Mouse (Mus musculus): ENCODE results near the gene Ccnk. TPM values are rescaled to one million over a fixed set of nuclear protein-coding genes. Genes with fewer than 3 reads are reported as not detected.
A peak's percentile ranks its signal among the peaks of the same experiment; 100 is the strongest.

The Ccnk gene
- polyA plus RNA-seq, 1 experiment from 2014 or later = 10.6 TPM

GRCm38 (mm10) chr12:108215090-108215489 is 35.7 kb downstream of the Ccnk start:
- H3K9me3 ChIP-seq (ENCODE audit: control insufficient read depth, low read length) = no peaks in the 10 kb centered on the region
- 66% methylated on average over 8 of the region's 8 CpGs for WGBS
- H3K9ac ChIP-seq (ENCODE audit: low read depth, low read length) = no peak overlapping the region
- peaks cover 30% of the 10 kb centered on the region for H3K4me1 ChIP-seq (replicated peaks; ENCODE audit: control insufficient read depth, insufficient read depth, low read length)
- no peak overlapping the region for H3K27ac ChIP-seq (ENCODE audit: low read depth, low read length)
- ATAC-seq (ENCODE audit: low FRiP score) = no peak
- H3K4me3 ChIP-seq (ENCODE audit: low read depth, low read length) = no peak overlapping the region
- no peak overlapping the region for H3K4me2 ChIP-seq (replicated peaks; ENCODE audit: low read depth, low read length)
- H3K27me3 ChIP-seq (ENCODE audit: control insufficient read depth, insufficient read depth, low read length) = no peaks in the 10 kb centered on the region
- no peaks in the 10 kb centered on the region for H3K36me3 ChIP-seq (ENCODE audit: control insufficient read depth, insufficient read depth, low read length)
- DNase-seq (ENCODE audit: low spot score) = no peak

- no peaks in the 10 kb centered on the region for H3K27me3 ChIP-seq (ENCODE audit: control insufficient read depth, insufficient read depth, low read length)
- no peak overlapping the region for H3K4me3 ChIP-seq (ENCODE audit: low read depth, low read length)
- H3K4me2 ChIP-seq (replicated peaks; ENCODE audit: low read depth, low read length) = no peak overlapping the region
- H3K27ac ChIP-seq (ENCODE audit: low read depth, low read length) = peak overlapping the region; percentile 73
- 68% methylated on average over 11 of the region's 11 CpGs for WGBS
- H3K36me3 ChIP-seq (ENCODE audit: control insufficient read depth, insufficient read depth, low read length) = no peaks in the 10 kb centered on the region
- no peaks in the 10 kb centered on the region for H3K9me3 ChIP-seq (ENCODE audit: control insufficient read depth, low read length)
- ATAC-seq (ENCODE audit: low FRiP score) = peak; percentile 8; the same call in 1 of the 2 replicates
- H3K4me1 ChIP-seq (replicated peaks; ENCODE audit: control insufficient read depth, insufficient read depth, low read length) = peaks cover 39% of the 10 kb centered on the region
- H3K9ac ChIP-seq (ENCODE audit: low read depth, low read length) = peak overlapping the region; percentile 31; the same call in 1 of the 2 replicates
- DNase-seq (ENCODE audit: low spot score) = peak; percentile 47
Measured at GRCm38 (mm10) chr12:108216611-108217370, 37.4 kb downstream of the Ccnk start.

GRCm38 (mm10) chr12:108217572-108217971 is 38.2 kb downstream of the Ccnk start:
- Histone ChIP-seq H3K27ac (ENCODE audit: low read depth, low read length) (peak overlapping the region; percentile 73), H3K4me1 (replicated peaks; ENCODE audit: control insufficient read depth, insufficient read depth, low read length) (peaks cover 39% of the 10 kb centered on the region), H3K4me3 (ENCODE audit: low read depth, low read length) (no peak overlapping the region), H3K9me3 (ENCODE audit: control insufficient read depth, low read length) (no peaks in the 10 kb centered on the region), H3K4me2 (replicated peaks; ENCODE audit: low read depth, low read length) (no peak overlapping the region), H3K27me3 (ENCODE audit: control insufficient read depth, insufficient read depth, low read length) (no peaks in the 10 kb centered on the region), H3K9ac (ENCODE audit: low read depth, low read length) (no peak overlapping the region), H3K36me3 (ENCODE audit: control insufficient read depth, insufficient read depth, low read length) (no peaks in the 10 kb centered on the region)
- 64% methylated on average over 5 of the region's 5 CpGs for WGBS
- DNase-seq (ENCODE audit: low spot score) (peak; percentile 60), ATAC-seq (ENCODE audit: low FRiP score) (peak; percentile 0; the same call in 1 of the 2 replicates)

GRCm38 (mm10) chr12:108219163-108219562 is 39.8 kb downstream of the Ccnk start:
- H3K4me3 ChIP-seq (ENCODE audit: low read depth, low read length) = no peak overlapping the region
- peak overlapping the region; percentile 34 for H3K9ac ChIP-seq (ENCODE audit: low read depth, low read length)
- no peaks in the 10 kb centered on the region for H3K27me3 ChIP-seq (ENCODE audit: control insufficient read depth, insufficient read depth, low read length)
- DNase-seq (ENCODE audit: low spot score) (no peak), ATAC-seq (ENCODE audit: low FRiP score) (no peak)
- no peak overlapping the region for H3K4me2 ChIP-seq (replicated peaks; ENCODE audit: low read depth, low read length)
- 62% methylated on average over 15 of the region's 15 CpGs for WGBS
- no peaks in the 10 kb centered on the region for H3K36me3 ChIP-seq (ENCODE audit: control insufficient read depth, insufficient read depth, low read length)
- no peaks in the 10 kb centered on the region for H3K9me3 ChIP-seq (ENCODE audit: control insufficient read depth, low read length)
- peaks cover 29% of the 10 kb centered on the region for H3K4me1 ChIP-seq (replicated peaks; ENCODE audit: control insufficient read depth, insufficient read depth, low read length)
- peak overlapping the region; percentile 68 for H3K27ac ChIP-seq (ENCODE audit: low read depth, low read length)

- WGBS = 74% methylated on average over 17 of the region's 21 CpGs
- Histone ChIP-seq H3K36me3 (ENCODE audit: control insufficient read depth, insufficient read depth, low read length) (no peaks in the 10 kb centered on the region), H3K9me3 (ENCODE audit: control insufficient read depth, low read length) (no peaks in the 10 kb centered on the region), H3K4me3 (ENCODE audit: low read depth, low read length) (no peak overlapping the region), H3K4me1 (replicated peaks; ENCODE audit: control insufficient read depth, insufficient read depth, low read length) (peaks cover 27% of the 10 kb centered on the region), H3K27me3 (ENCODE audit: control insufficient read depth, insufficient read depth, low read length) (no peaks in the 10 kb centered on the region), H3K9ac (ENCODE audit: low read depth, low read length) (no peak overlapping the region), H3K27ac (ENCODE audit: low read depth, low read length) (peak overlapping the region; percentile 68), H3K4me2 (replicated peaks; ENCODE audit: low read depth, low read length) (no peak overlapping the region)
- ATAC-seq (ENCODE audit: low FRiP score) = no peak
- no peak for DNase-seq (ENCODE audit: low spot score)
Measured at GRCm38 (mm10) chr12:108219825-108220616, 40.6 kb downstream of the Ccnk start.

GRCm38 (mm10) chr12:108220621-108221020 is 41.2 kb downstream of the Ccnk start:
- H3K27me3 ChIP-seq (ENCODE audit: control insufficient read depth, insufficient read depth, low read length) = no peaks in the 10 kb centered on the region
- no peak overlapping the region for H3K4me3 ChIP-seq (ENCODE audit: low read depth, low read length)
- no peak for DNase-seq (ENCODE audit: low spot score)
- H3K4me2 ChIP-seq (replicated peaks; ENCODE audit: low read depth, low read length) = no peak overlapping the region
- H3K4me1 ChIP-seq (replicated peaks; ENCODE audit: control insufficient read depth, insufficient read depth, low read length) = peaks cover 24% of the 10 kb centered on the region
- 72% methylated on average over 12 of the region's 12 CpGs for WGBS
- 0 out of 2 replicates have a peak overlapping the region, but pooled peaks have one; percentile 10 for H3K27ac ChIP-seq (ENCODE audit: low read depth, low read length)
- no peaks in the 10 kb centered on the region for H3K36me3 ChIP-seq (ENCODE audit: control insufficient read depth, insufficient read depth, low read length)
- H3K9ac ChIP-seq (ENCODE audit: low read depth, low read length) = no peak overlapping the region
- ATAC-seq (ENCODE audit: low FRiP score) = 0 out of 2 replicates have a peak, but pooled peaks have one; percentile 3
- H3K9me3 ChIP-seq (ENCODE audit: control insufficient read depth, low read length) = no peaks in the 10 kb centered on the region

GRCm38 (mm10) chr12:108221206-108221605 is 41.8 kb downstream of the Ccnk start:
- DNase-seq (ENCODE audit: low spot score) = peak; percentile 64
- H3K36me3 ChIP-seq (ENCODE audit: control insufficient read depth, insufficient read depth, low read length) = no peaks in the 10 kb centered on the region
- WGBS = 62% methylated on average over 9 of the region's 10 CpGs
- no peak overlapping the region for H3K4me2 ChIP-seq (replicated peaks; ENCODE audit: low read depth, low read length)
- no peaks in the 10 kb centered on the region for H3K9me3 ChIP-seq (ENCODE audit: control insufficient read depth, low read length)
- H3K27ac ChIP-seq (ENCODE audit: low read depth, low read length) = no peak overlapping the region
- ATAC-seq (ENCODE audit: low FRiP score) = 0 out of 2 replicates have a peak, but pooled peaks have one; percentile 11
- no peak overlapping the region for H3K4me3 ChIP-seq (ENCODE audit: low read depth, low read length)
- H3K9ac ChIP-seq (ENCODE audit: low read depth, low read length) = no peak overlapping the region
- no peaks in the 10 kb centered on the region for H3K27me3 ChIP-seq (ENCODE audit: control insufficient read depth, insufficient read depth, low read length)
- peaks cover 30% of the 10 kb centered on the region for H3K4me1 ChIP-seq (replicated peaks; ENCODE audit: control insufficient read depth, insufficient read depth, low read length)

- Histone ChIP-seq H3K36me3 (ENCODE audit: control insufficient read depth, insufficient read depth, low read length) (no peaks in the 10 kb centered on the region), H3K27me3 (ENCODE audit: control insufficient read depth, insufficient read depth, low read length) (no peaks in the 10 kb centered on the region), H3K4me2 (replicated peaks; ENCODE audit: low read depth, low read length) (no peak overlapping the region), H3K9ac (ENCODE audit: low read depth, low read length) (no peak overlapping the region), H3K4me3 (ENCODE audit: low read depth, low read length) (no peak overlapping the region), H3K4me1 (replicated peaks; ENCODE audit: control insufficient read depth, insufficient read depth, low read length) (peaks cover 29% of the 10 kb centered on the region), H3K27ac (ENCODE audit: low read depth, low read length) (no peak overlapping the region), H3K9me3 (ENCODE audit: control insufficient read depth, low read length) (no peaks in the 10 kb centered on the region)
- 89% methylated on average over 7 of the region's 7 CpGs for WGBS
- no peak for DNase-seq (ENCODE audit: low spot score)
- ATAC-seq (ENCODE audit: low FRiP score) = no peak
Measured at GRCm38 (mm10) chr12:108221712-108222111, 42.3 kb downstream of the Ccnk start.
